Mouse (Mus musculus) left cerebral cortex, adult 2 months (tissue): ENCODE measurements at regions not wholly inside any gene's neighbourhood (a gene's known extent, or its start where the extent isn't known, plus 50 kb on each side); places are given as distances from the start of the nearest gene placed in this dataset.

Experiments used
- DNase-seq, 2 experiments: peaks; one replicate each; pipeline ENCODE4 v3.0.0; 2021 to 2022; ENCODE audit warnings: low spot score in 2 of 2, mixed read lengths in 1 of 2; ENCODE audit errors: extremely low spot score in 1 of 2
- H3K27ac ChIP-seq: fragments of 200-600 bp; 2 replicates; pipeline ENCODE4 v1.8.1; 2022
- H3K4me3 ChIP-seq: fragments of 200-600 bp; 2 replicates; pipeline ENCODE4 v1.8.1; 2022
- CTCF ChIP-seq: fragments of 200-600 bp; IDR thresholded peaks from 2 replicates; pipeline ENCODE4 v1.8.1; 2022; ENCODE audit warnings: antibody characterized with exemption, mild to moderate bottlenecking, moderate library complexity
- intact Hi-C: fragments of 180-260 bp; cut with DNase I; formaldehyde crosslinking; loops from one replicate; pipeline ENCODE4 v1.15.1; 2025

DNA sequence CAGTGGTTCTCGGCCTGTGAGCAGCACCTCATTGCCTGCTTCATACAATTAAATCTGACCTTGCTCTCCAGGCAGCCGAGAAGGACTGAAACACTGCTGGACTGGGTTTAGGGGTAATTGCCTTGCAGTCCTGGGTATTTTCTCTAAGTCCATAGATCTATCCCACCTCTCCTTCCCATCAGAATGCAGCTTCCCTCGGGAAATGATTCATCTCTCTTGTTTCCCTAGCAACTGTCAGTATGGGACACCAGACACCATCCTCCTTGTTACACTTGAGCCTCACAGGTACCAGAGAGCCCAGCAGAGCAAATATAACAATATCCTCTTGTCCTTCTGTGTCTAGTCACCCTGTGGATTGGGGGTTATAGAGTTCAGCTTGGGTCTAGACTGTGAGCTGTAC lies 322.3 kb downstream of the Tcerg1l start:
- Histone ChIP-seq H3K4me3 (no peak overlapping the region), H3K27ac (no peak overlapping the region)
- no peak for TF ChIP-seq CTCF
- no peak for DNase-seq
- intact Hi-C loops: no loop called here

DNA sequence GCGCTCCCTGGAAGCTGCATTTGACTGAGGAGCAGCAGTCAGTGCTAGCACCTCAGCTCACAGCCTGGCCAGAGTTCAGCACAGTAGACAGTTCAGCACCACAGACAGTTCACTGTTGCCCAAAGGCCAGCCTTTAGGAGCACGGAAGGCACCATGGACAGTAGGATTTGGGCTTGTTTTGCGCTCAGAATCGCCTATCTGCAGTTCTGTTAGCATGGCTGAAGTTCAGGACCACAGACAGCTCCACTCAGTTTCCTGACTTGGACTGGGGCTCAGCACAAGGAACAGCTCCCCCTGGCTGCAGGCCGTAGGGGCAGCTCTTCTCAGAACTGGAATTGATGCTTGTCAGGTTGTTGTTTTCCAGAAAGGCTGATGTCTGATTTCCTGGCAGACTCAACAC lies 313.6 kb downstream of the Tcerg1l start:
- DNase-seq: peak; percentile 43 to 62
- peak; percentile 85 for TF ChIP-seq CTCF
- Histone ChIP-seq H3K27ac (no peak overlapping the region), H3K4me3 (no peak overlapping the region)
- intact Hi-C loops: loop anchor here (1.0 to 10.0 kb wide), 3 partner anchors 299 to 606 kb away; no protein-coding TSS in a partner anchor

DNA sequence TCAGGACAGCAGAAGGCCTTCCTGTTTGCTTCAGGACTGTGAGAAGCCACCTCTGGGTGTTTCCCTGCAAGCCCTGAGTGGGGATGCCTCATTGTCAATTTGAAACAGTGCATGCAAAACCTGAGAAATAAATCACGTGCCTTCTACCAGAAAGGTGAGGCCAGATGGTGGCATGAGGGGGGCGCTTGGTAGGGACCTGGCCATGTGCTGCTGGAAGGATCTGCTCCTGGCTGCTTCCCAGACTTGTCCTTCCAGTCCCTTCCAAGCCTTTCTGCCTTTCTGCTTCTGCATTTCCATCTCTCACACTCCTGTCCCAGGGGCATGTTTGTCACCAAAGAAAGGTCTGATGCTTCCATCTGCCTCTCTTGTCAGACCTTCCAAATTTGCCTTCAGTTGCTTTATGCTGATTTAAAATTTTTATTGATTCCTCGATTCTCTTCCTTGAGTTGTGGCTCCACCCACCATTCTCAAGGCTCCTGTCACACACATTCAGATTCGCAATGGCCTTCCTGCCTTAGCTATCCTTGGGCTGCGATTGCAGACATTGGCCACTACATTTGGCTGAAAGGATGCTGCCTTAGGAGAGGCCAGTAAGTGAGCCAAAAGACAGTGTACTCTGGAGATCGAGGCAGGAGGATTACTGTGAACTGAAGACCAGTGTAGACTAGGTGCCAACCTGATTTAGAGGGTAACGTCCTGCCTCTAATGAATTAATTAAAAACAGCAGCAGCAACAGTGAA lies 289.9 kb downstream of the Tcerg1l start:
- TF ChIP-seq CTCF: no peak
- intact Hi-C loops: no loop called here
- no peak for DNase-seq
- no peak overlapping the region for H3K27ac ChIP-seq
- no peak overlapping the region for H3K4me3 ChIP-seq

DNA sequence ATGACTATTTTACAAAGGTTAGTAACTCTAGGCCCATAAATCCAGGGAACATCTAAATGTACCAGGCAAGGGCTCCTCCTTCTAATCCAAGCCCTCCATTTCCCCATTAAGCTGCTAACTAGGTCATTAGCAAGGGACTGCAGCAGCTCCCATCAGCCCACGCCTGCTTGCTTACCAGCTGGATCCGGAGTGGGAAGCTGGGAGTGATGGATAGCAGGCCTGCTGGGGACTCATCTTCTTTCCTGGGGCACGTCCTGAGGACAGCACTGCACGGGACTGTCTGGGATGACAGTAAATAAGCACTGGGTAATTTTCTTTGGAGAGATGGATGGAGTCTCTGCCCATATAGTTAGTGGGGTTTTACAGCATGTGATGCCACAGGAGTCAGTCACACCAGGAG lies 276.0 kb downstream of the Tcerg1l start:
- intact Hi-C loops: no loop called here
- Histone ChIP-seq H3K4me3 (no peak overlapping the region), H3K27ac (no peak overlapping the region)
- peak in 1 of 2 experiments; percentile 17 for DNase-seq
- no peak for TF ChIP-seq CTCF

DNA sequence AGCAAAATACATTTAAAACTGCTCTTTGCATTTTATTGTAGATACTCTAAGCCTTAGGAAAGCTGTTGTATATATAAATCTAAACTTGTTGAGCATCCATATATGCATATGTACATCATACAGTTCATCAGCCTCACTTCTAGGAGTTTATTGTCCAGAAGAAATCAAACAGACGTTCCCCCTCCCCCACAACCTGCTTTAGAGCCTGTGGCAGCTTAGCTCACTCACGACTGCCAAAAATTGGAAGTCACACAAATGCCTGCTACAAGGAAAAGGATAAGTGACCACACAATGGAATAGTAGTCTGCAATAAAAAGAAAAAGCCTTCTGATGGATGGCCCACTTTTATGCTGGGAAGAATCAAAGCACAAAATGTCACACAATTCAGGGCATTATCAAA lies 267.8 kb downstream of the Tcerg1l start:
- no peak overlapping the region for H3K27ac ChIP-seq
- no peak for DNase-seq
- no peak overlapping the region for H3K4me3 ChIP-seq
- no peak for TF ChIP-seq CTCF
- intact Hi-C loops: no loop called here

DNA sequence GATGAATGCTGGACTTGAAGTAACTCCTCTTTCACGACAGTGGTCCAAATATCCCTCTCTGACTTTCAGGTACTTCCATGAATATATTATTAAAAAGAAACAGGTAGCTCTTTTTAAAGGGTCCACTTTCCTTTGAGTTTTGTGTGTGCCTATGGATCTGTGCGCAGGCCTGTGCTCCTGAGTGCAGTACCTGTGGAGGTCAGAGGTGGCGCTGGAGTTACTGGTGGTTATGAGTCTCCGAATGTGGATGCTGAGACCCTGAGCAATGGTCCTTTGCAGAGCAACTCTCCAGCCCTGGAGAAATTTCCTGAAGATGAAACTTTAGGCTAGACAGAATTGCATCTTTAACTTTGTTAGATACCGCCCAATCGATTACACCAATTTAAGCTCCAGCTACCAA lies 264.1 kb downstream of the Tcerg1l start:
- Histone ChIP-seq H3K4me3 (no peak overlapping the region), H3K27ac (no peak overlapping the region)
- intact Hi-C loops: no loop called here
- no peak for DNase-seq
- no peak; the same call in 1 of the 2 replicates for TF ChIP-seq CTCF

DNA sequence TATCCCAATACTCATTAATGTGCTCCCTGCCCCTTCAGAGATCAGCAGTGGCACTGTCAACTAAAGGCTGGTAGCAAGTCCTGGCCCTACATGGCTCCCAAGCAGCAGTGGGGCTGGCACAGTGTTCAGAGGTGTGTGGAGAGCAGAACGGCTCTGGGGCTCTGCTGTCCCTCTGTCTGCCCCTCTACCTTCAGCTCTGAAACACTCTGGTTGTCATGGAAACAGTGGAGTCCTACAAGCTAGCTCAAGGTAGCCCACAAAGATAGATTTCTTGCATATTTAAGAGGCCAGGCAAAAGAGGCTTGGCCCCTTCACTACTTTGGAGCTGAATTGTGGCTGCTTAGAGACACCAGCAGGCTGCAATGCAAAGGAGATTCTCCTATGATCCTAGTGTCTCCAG lies 259.6 kb downstream of the Tcerg1l start:
- Histone ChIP-seq H3K27ac (no peak overlapping the region), H3K4me3 (no peak overlapping the region)
- intact Hi-C loops: no loop called here
- no peak for TF ChIP-seq CTCF
- DNase-seq: no peak

DNA sequence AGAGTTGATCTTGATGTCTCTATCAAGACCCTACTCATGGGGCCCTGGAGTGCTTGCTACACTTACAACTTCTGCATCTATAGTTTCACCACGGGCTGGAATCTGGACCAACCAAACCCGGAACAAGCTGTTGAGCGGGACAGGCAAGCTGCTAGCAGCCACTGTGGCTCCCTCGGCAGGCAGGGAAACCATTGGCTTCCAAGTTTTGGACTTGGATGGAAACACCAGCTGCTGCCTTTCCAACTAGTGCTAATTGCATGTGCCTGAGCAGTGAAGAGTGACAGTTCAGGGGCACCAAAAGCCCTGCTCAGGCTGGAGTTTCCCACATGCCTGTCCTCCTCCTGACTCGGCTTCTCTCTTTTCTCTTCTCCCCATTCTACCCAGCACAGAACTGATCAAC lies 257.8 kb downstream of the Tcerg1l start:
- intact Hi-C loops: no loop called here

DNA sequence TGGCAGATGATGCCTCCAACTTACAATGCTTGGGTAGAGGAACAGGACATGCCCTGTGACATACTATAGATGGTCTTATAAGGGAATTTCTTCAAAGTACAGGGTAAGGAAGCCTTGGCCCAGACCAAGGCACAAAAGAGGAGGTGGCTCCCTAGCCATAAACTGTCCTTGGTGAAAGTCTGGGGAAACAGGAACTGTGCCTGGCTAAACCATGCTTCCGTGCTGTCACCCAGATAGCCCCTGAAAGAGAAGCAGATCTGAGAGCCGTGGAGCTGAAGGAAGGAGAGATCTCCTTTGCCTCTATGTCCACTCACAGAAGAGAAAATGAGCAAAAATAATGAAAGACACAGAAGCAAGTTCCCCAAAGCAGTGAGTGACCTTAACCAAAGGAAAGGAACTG lies 248.0 kb downstream of the Tcerg1l start:
- no peak for TF ChIP-seq CTCF
- intact Hi-C loops: no loop called here
- no peak overlapping the region for H3K4me3 ChIP-seq
- no peak overlapping the region for H3K27ac ChIP-seq
- no peak for DNase-seq

More for the DNA sequence above, 257.8 kb downstream of the Tcerg1l start:
- Histone ChIP-seq H3K4me3 (no peak overlapping the region), H3K27ac (no peak overlapping the region)
- no peak for DNase-seq
- TF ChIP-seq CTCF: no peak

DNA sequence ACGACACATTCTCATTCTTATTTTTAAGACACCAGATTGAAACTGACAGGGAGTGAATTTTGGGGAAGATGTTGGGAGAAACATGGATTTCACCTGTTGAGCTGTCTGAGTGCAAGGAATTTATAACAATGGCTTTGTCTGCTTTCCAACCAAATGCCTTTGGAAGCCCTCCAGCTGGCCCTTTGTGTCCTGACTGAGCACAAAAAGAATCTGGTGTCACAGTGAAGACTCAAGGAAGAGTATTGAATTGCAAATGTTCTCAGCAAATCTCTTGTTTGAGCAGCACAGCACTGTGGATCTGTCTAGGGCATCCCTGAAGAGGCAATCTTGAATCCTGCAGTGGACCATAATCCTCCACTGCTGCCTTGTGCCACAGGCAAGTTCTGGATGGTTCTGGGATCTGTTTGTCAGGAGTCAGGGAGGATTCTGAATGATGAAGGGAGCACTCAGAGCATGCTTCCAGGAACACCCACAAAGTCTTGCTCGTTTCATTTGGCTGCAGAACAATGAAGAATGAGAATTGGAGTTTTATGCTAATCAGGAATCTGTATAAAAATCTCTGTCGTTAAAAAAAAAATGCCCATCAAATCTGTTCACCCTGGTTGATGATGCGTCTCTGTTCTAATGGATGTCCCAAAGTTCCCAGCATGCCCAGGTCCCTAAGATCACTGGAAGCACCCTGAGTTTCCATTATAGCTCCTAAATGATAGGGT lies 243.9 kb downstream of the Tcerg1l start:
- H3K4me3 ChIP-seq: no peak overlapping the region
- intact Hi-C loops: no loop called here
- no peak for DNase-seq
- no peak overlapping the region for H3K27ac ChIP-seq
- TF ChIP-seq CTCF: no peak
